In the genomic region with DNA sequence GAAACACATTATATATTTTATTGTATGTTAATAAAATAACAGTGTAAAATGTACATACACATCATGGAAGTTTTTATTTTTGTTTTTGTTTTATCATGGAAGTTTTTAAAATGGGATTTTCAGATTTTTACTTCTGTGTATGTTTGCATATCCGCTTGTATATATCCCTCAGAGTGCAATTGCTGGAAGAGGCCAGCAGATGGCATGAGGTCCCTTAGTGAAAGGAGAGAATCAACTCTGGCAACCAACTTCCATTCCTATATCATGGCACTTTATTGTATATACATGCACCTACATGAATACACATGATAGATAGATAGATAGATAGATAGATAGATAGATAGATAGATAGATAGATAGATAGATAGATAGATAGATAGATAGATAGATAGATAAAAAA, we compare ENCODE assay signal across 8 mouse cellular contexts. TPM values are rescaled to one million over a fixed set of nuclear protein-coding genes. Genes with fewer than 3 reads are reported as not detected.
DNase-seq lines count a peak whose midpoint lies in the region; ATAC-seq lines count a peak whose summit lies in the region.
"Had no signal": no experiment of that assay in that cellular context is flagged by ENCODE, and none has a peak within 500 bp of the region (broad histone marks: within the 10 kb centered on the region; RNA-seq: fewer than 3 reads in every experiment).

No protein-coding gene starts in this region.

- 92% methylated on average over 1 of the region's 1 CpGs for WGBS in heart, embryonic 12.5 days
- WGBS in midbrain, embryonic 14.5 days: 100% methylated on average over 1 of the region's 1 CpGs
- WGBS in midbrain, embryonic 11.5 days: 89% methylated on average over 1 of the region's 1 CpGs

- H3K27me3 ChIP-seq in heart, embryonic 12.5 days (replicated peaks): no peaks in the 10 kb centered on the region
- H3K27me3 ChIP-seq in midbrain, embryonic 14.5 days (ENCODE audit: control insufficient read depth, insufficient read depth, low read length): no peaks in the 10 kb centered on the region
- H3K27me3 ChIP-seq in midbrain, embryonic 11.5 days (ENCODE audit: control insufficient read depth, insufficient read depth, low read length): no peaks in the 10 kb centered on the region
- H3K27me3 ChIP-seq in splenic B cell, adult 2 months (ENCODE audit: control insufficient read depth, insufficient read depth, low read length, poor library complexity, severe bottlenecking): no peaks in the 10 kb centered on the region

- DNase-seq in heart, postnatal 4 days: peak; percentile 35
- peak; percentile 49 for DNase-seq in midbrain, embryonic 14.5 days
- DNase-seq in midbrain, embryonic 11.5 days (ENCODE audit: low spot score, missing footprints): no peak
- peak; percentile 38 for DNase-seq in T-cell, adult 2 months (ENCODE audit: low spot score)
- peak; percentile 4 for DNase-seq in splenic B cell, adult 2 months (ENCODE audit: low read depth, low spot score)
- no peak for DNase-seq in urinary bladder, postnatal 14 days (ENCODE audit: low spot score)
- DNase-seq: heart, postnatal 36 days had no signal

- no peak overlapping the region for H3K4me3 ChIP-seq in heart, embryonic 12.5 days
- no peak overlapping the region for H3K4me3 ChIP-seq in midbrain, embryonic 14.5 days (replicated peaks; ENCODE audit: low read depth, low read length)
- no peak overlapping the region for H3K4me3 ChIP-seq in midbrain, embryonic 11.5 days (ENCODE audit: low read depth, low read length)

- H3K36me3 ChIP-seq in heart, embryonic 12.5 days: peaks cover 54% of the 10 kb centered on the region
- H3K36me3 ChIP-seq in midbrain, embryonic 14.5 days (ENCODE audit: control insufficient read depth, insufficient read depth, low read length): peaks cover 68% of the 10 kb centered on the region
- H3K36me3 ChIP-seq in midbrain, embryonic 11.5 days (ENCODE audit: control insufficient read depth, insufficient read depth, low read length): peaks cover 28% of the 10 kb centered on the region
- H3K36me3 ChIP-seq in splenic B cell, adult 2 months (ENCODE audit: control insufficient read depth, insufficient read depth, low read length, poor library complexity, severe bottlenecking): no peaks in the 10 kb centered on the region

- no peak overlapping the region for H3K9ac ChIP-seq in heart, embryonic 12.5 days
- H3K9ac ChIP-seq in midbrain, embryonic 14.5 days (replicated peaks; ENCODE audit: low read length): no peak overlapping the region
- no peak overlapping the region for H3K9ac ChIP-seq in midbrain, embryonic 11.5 days (ENCODE audit: low read length)

- H3K4me1 ChIP-seq in heart, embryonic 12.5 days (replicated peaks): no peaks in the 10 kb centered on the region; the same call in 1 of the 2 replicates
- peaks cover 12% of the 10 kb centered on the region for H3K4me1 ChIP-seq in midbrain, embryonic 14.5 days (ENCODE audit: control insufficient read depth, insufficient read depth, low read length)
- H3K4me1 ChIP-seq in midbrain, embryonic 11.5 days (ENCODE audit: control insufficient read depth, insufficient read depth, low read length): peaks cover 8% of the 10 kb centered on the region; the same call in 1 of the 2 replicates

- no peaks in the 10 kb centered on the region for H3K9me3 ChIP-seq in heart, embryonic 12.5 days (replicated peaks)
- H3K9me3 ChIP-seq in midbrain, embryonic 14.5 days (ENCODE audit: control insufficient read depth, low read length): no peaks in the 10 kb centered on the region
- H3K9me3 ChIP-seq in midbrain, embryonic 11.5 days (ENCODE audit: control insufficient read depth, low read length): no peaks in the 10 kb centered on the region

- H3K27ac ChIP-seq in heart, embryonic 12.5 days (ENCODE audit: poor library complexity, severe bottlenecking): no peak overlapping the region
- H3K27ac ChIP-seq in midbrain, embryonic 14.5 days (replicated peaks; ENCODE audit: low read depth, low read length): no peak overlapping the region
- no peak overlapping the region for H3K27ac ChIP-seq in midbrain, embryonic 11.5 days (ENCODE audit: low read depth, low read length)

- no peak overlapping the region for H3K4me2 ChIP-seq in heart, embryonic 12.5 days
- no peak overlapping the region for H3K4me2 ChIP-seq in midbrain, embryonic 14.5 days (ENCODE audit: low read length)
- no peak overlapping the region for H3K4me2 ChIP-seq in midbrain, embryonic 11.5 days

- no peak for ATAC-seq in heart, embryonic 12.5 days (ENCODE audit: insufficient number of reproducible peaks, low FRiP score)
- no peak for ATAC-seq in midbrain, embryonic 14.5 days (ENCODE audit: low FRiP score, low TSS enrichment)
- no peak for ATAC-seq in midbrain, embryonic 11.5 days (ENCODE audit: low FRiP score)

RNA-seq across cellular contexts. Expression of gene Kif1b, which starts 34.4 kb away (rescaled TPM):
- total RNA-seq in heart, postnatal 4 days (2021): 100 to 1,000 TPM; 139 to 143 TPM
- 60.1 and 62.9 TPM in 2 replicates for polyA plus RNA-seq in heart, embryonic 12.5 days (2016; fragmentation: Nextera tagmentation; extraction: Ambion mirVana)
- polyA plus RNA-seq in midbrain, embryonic 14.5 days (2014; fragmentation: Nextera tagmentation; extraction: Ambion mirVana): 152 and 202 TPM in 2 replicates
- polyA plus RNA-seq in midbrain, embryonic 11.5 days (2014; fragmentation: Nextera tagmentation; extraction: Ambion mirVana): 94.6 and 95.0 TPM in 2 replicates

Comparison
In these comparisons a context has a peak if more than half of its experiments do, and no peak if none do; other contexts are left out.
1. DNase-seq: peak in heart, postnatal 4 days (single experiment), midbrain, embryonic 14.5 days (single experiment), T-cell, adult 2 months (single experiment) and splenic B cell, adult 2 months (single experiment); none in midbrain, embryonic 11.5 days (single experiment) and urinary bladder, postnatal 14 days (single experiment).